Mouse (Mus musculus) liver, postnatal 0 days (tissue): ENCODE results near the gene Ppp1r35.

Experiments
- CTCF ChIP-seq: sonication (generic); IDR thresholded peaks from 2 replicates; pipeline ENCODE4 v1.5.1; 2016; ENCODE audit warnings: antibody characterized with exemption, low read depth
- EP300 ChIP-seq: IDR thresholded peaks from 2 replicates; pipeline ENCODE4 v1.6.1; 2016; ENCODE audit warnings: antibody characterized with exemption, low read depth, mild to moderate bottlenecking

DNA sequence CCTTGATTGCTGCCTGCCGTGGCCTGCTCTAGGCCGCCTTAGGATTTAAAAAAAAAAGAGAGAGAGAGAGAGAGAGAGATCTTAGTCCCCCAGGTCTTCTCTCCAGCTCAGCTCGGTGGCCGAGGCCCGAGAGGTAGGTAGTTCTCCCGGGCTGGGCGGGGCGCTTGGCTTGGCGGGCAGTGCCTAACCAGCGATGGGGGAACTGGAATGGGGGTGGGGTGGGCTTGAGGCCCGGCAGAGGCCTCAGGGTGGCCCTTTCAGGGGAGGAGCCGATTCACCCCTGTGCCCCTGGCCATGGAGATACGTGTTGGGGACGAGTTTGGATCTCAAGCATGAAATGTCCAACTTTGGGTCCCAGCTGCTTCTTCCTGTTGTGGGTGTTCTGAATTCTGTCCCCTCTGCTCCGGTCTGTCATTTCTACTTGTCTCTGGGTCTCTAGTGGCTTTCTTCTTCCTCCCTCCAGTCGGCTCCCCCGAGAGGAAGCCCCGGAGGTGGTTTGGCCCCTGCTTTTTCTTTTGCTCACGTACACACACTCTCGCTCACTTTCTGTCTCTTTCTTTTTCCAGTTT, 32.3 kb upstream of the Ppp1r35 start:
- TF ChIP-seq CTCF (no peak), EP300 (no peak)
